Mouse (Mus musculus) MEL (cell line): Measurements from ENCODE around the gene Kalrn.

Source experiments
- CTCF ChIP-seq, 3 experiments: IDR thresholded peaks in 2 of 3; conservative IDR thresholded peaks in 1 of 3; 2 replicates each; pipeline ENCODE4 v1.5.1; 2011 to 2012; ENCODE audit warnings: low read length in 3 of 3, low read depth in 2 of 3, mild to moderate bottlenecking in 2 of 3, improper control_type of control experiment in 1 of 3, inconsistent platforms in 1 of 3, mixed read lengths in 1 of 3, moderate library complexity in 1 of 3; ENCODE audit not compliant: control insufficient read depth in 1 of 3, insufficient read depth in 1 of 3, poor library complexity in 1 of 3, severe bottlenecking in 1 of 3
- JUND ChIP-seq: IDR thresholded peaks from 2 replicates; pipeline ENCODE4 v1.6.1; 2011; ENCODE audit warnings: low read depth, mild to moderate bottlenecking, improper control_type of control experiment, low read length
- MAX ChIP-seq: IDR thresholded peaks from 2 replicates; pipeline ENCODE4 v1.6.1; 2011; ENCODE audit warnings: low read length, improper control_type of control experiment
- POLR2A ChIP-seq, 2 experiments: IDR thresholded peaks; 2 replicates each; pipeline ENCODE4 v1.6.1; 2011 to 2012; ENCODE audit warnings: low read length in 2 of 2, mild to moderate bottlenecking in 2 of 2, control low read depth in 1 of 2, improper control_type of control experiment in 1 of 2, low read depth in 1 of 2, moderate library complexity in 1 of 2; ENCODE audit not compliant: control insufficient read depth in 1 of 2, insufficient read depth in 1 of 2, poor library complexity in 1 of 2
- TAL1 ChIP-seq: IDR thresholded peaks from 2 replicates; pipeline ENCODE4 v1.6.1; 2012; ENCODE audit warnings: mild to moderate bottlenecking, inconsistent platforms, low read length, moderate library complexity, mixed read lengths

DNA sequence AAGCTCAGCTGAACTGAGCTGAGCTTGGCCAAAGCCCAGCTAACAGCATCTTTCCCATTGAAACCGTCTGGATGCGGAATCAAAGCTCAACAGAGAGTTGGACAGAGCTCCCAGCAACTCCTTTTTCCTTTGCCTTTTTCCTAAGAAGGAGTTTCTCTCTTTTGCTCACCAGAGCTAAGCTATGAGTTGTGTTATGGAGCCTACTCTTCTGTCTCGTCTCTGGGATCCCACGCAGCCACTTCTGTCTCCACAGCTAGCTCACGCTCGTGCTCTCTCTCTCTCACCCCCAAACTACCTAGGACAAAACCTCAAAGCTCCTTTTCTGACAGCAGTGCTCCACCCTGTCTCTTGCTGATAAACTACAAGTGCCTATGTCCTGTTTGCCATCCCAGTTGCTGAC, 4.5 kb downstream of the Kalrn start:
- TF ChIP-seq JUND (no peak), MAX (no peak), TAL1 (no peak), CTCF (IDR thresholded peaks at IDR 0.05 in 2 of 3, conservative IDR thresholded peaks at IDR 0.05 in 1 of 3; ENCODE audit: control insufficient read depth in 1 of 3, insufficient read depth in 1 of 3, low read depth in 2 of 3, low read length in 3 of 3, poor library complexity in 1 of 3, severe bottlenecking in 1 of 3) (no peak), POLR2A (IDR thresholded peaks at IDR 0.05; ENCODE audit: control insufficient read depth in 1 of 2, insufficient read depth in 1 of 2, low read depth in 1 of 2, low read length in 2 of 2, poor library complexity in 1 of 2) (no peak)
